In genomic region chr14:14088016-14088791, GRCm38 (mm10) we compare ENCODE assay signal across 12 mouse cellular contexts. TPM values are rescaled to one million over a fixed set of nuclear protein-coding genes. Genes with fewer than 3 reads are reported as not detected.
DNase-seq lines count a peak whose midpoint lies in the region; ATAC-seq and TF ChIP-seq lines count a peak whose summit lies in the region.
"Had no signal": no experiment of that assay in that cellular context is flagged by ENCODE, and none has a peak within 500 bp of the region (broad histone marks: within the 10 kb centered on the region; RNA-seq: fewer than 3 reads in every experiment).

No protein-coding gene starts in this region.

- H3K27me3 ChIP-seq in Patski, result no peaks in the 10 kb centered on the region
- H3K27me3 ChIP-seq: lung, embryonic 15.5 days had no signal

- CTCF ChIA-PET in Patski (lab: Charles Lee), result interaction anchor here (3.5 kb wide), 1 partner anchor 10 kb away, joined by 21 read pairs; no protein-coding TSS in a partner anchor

- no peak for DNase-seq in layer of hippocampus, adult 2 months (ENCODE audit: low spot score in 2 of 2)
- DNase-seq in layer of hippocampus, adult 8-10 months (ENCODE audit: low spot score in 2 of 2), result no peak
- no peak for DNase-seq in Patski (ENCODE audit: low read depth, low spot score)
- DNase-seq in layer of hippocampus, postnatal 14 days (ENCODE audit: low spot score in 2 of 2), result no peak
- DNase-seq in retina, postnatal 1 day, result no peak
- DNase-seq: cerebellum, adult 11-12 months; forebrain, postnatal 0 days; heart, postnatal 14 days had no signal

- ATAC-seq in Patski, result peak; percentile 6
- ATAC-seq in inflammation-experienced regulatory T-cells, adult 6 months, result peak; percentile 81
- peak; percentile 91 for ATAC-seq in neutrophil, adult 5-6 weeks (ENCODE audit: extremely low read depth, insufficient number of reproducible peaks, low FRiP score, poor library complexity, severe bottlenecking)
- ATAC-seq: forebrain, postnatal 0 days had no signal

- no peak for TF ChIP-seq CTCF in layer of hippocampus, adult 2 months (conservative IDR thresholded peaks at IDR 0.05)
- TF ChIP-seq CTCF in Patski (IDR thresholded peaks at IDR 0.05), result no peak

- POLR2A ChIA-PET in Patski (lab: Charles Lee), result no interaction called here

- H3K27ac ChIP-seq in layer of hippocampus, adult 2 months, result peak overlapping the region; percentile 3; the same call in 1 of the 2 replicates
- H3K27ac ChIP-seq: kidney, postnatal 0 days; lung, embryonic 15.5 days had no signal

- H3K4me3 ChIP-seq in layer of hippocampus, adult 2 months, result no peak overlapping the region
- H3K4me3 ChIP-seq: lung, embryonic 15.5 days had no signal

- in situ Hi-C loops in Patski (cut with MboI; ENCODE audit: low pct_unique_long_range_greater_than_20kb), result no loop called here

RNA-seq across cellular contexts. Expression of gene Psmd6, which starts 32.6 kb away (rescaled TPM):
- 100 to 1,000 TPM; 120 to 127 TPM for total RNA-seq in layer of hippocampus, adult 2 months (2021)
- total RNA-seq in layer of hippocampus, adult 8-10 months (2022), result 100 to 1,000 TPM; 111 to 121 (median 118) TPM
- polyA plus RNA-seq in Patski (2021), result 159 TPM
- polyA plus RNA-seq in inflammation-experienced regulatory T-cells, adult 6 months (2017; shearing (Covaris generic)), result 100 to 1,000 TPM; 117 to 176 (median 128) TPM
- 108 and 128 TPM in 2 replicates for total RNA-seq in neutrophil, adult 5-6 weeks (2017)
- 100 to 1,000 TPM; 130 to 132 TPM for total RNA-seq in layer of hippocampus, postnatal 14 days (2021)

Comparison
In these comparisons a context has a peak if more than half of its experiments do, and no peak if none do; other contexts are left out.
1. ATAC-seq: peak in every context shown above with its lines; median percentile 91 in neutrophil, adult 5-6 weeks; 81 in inflammation-experienced regulatory T-cells, adult 6 months; 6 in Patski.